Mouse (Mus musculus) myocyte (in vitro differentiated cells): ENCODE measurements at regions not wholly inside any gene's neighbourhood (a gene's known extent, or its start where the extent isn't known, plus 50 kb on each side); places are given as distances from the start of the nearest gene placed in this dataset.

Experiments
- MAX ChIP-seq: IDR thresholded peaks from one replicate; pipeline ENCODE4 v1.6.1; 2011; ENCODE audit warnings: low read depth, mild to moderate bottlenecking, control low read depth
- MYOG ChIP-seq, 3 experiments: IDR thresholded peaks; one replicate each; pipeline ENCODE4 v1.6.1; 2011; ENCODE audit warnings: control low read depth in 2 of 3, low read depth in 2 of 3, mild to moderate bottlenecking in 2 of 3; ENCODE audit not compliant: insufficient read length in 2 of 3, control insufficient read depth in 1 of 3, insufficient read depth in 1 of 3
- POLR2A ChIP-seq: IDR thresholded peaks from one replicate; pipeline ENCODE4 v1.6.1; 2011; ENCODE audit warnings: low read depth, mild to moderate bottlenecking, control low read depth, moderate library complexity; ENCODE audit not compliant: insufficient read length
- POLR2AphosphoS2 ChIP-seq: IDR thresholded peaks from one replicate; pipeline ENCODE4 v1.6.1; 2011; ENCODE audit warnings: low read depth, control low read depth; ENCODE audit not compliant: insufficient read length

GRCm38 (mm10) chr9:35340263-35340573 lies 72.6 kb downstream of the Rpusd4 start:
- no peak for TF ChIP-seq POLR2A
- TF ChIP-seq MYOG (IDR thresholded peaks at IDR 0.05; ENCODE audit: control insufficient read depth in 1 of 3, insufficient read depth in 1 of 3, insufficient read length in 2 of 3, low read depth in 2 of 3): no peak
- no peak for TF ChIP-seq MAX
- no peak for TF ChIP-seq POLR2AphosphoS2
